Mouse (Mus musculus) embryonic facial prominence, embryonic 11.5 days (tissue): Measurements from ENCODE around the gene Fcrla. TPM values are rescaled to one million over a fixed set of nuclear protein-coding genes. Genes with fewer than 3 reads are reported as not detected.
A peak's percentile ranks its signal among the peaks of the same experiment; 100 is the strongest.

Experiments
- ATAC-seq: fragments of 200-750 bp; cut with Nextera tagmentation; replicated peaks from 2 replicates; pipeline ENCODE4 v1.8.0; 2017; ENCODE audit warnings: low read depth; ENCODE audit not compliant: insufficient number of reproducible peaks, low FRiP score, low TSS enrichment
- DNase-seq: peaks from one replicate; pipeline ENCODE4 v3.0.0-alpha.2; 2015; ENCODE audit warnings: low spot score
- H3K27ac ChIP-seq: fragments of 300-500 bp; sonication (generic); replicated peaks from 2 replicates; pipeline ENCODE4 v1.5.1; 2014; ENCODE audit warnings: mild to moderate bottlenecking, low read depth, low read length, control low read depth
- H3K27me3 ChIP-seq: fragments of 300-500 bp; sonication (generic); 2 replicates; pipeline ENCODE4 v1.6.1; 2014; ENCODE audit warnings: mild to moderate bottlenecking, low read length, moderate library complexity, mixed read lengths; ENCODE audit not compliant: control insufficient read depth, insufficient read depth
- H3K36me3 ChIP-seq: fragments of 300-500 bp; sonication (generic); replicated peaks from 2 replicates; pipeline ENCODE4 v1.6.1; 2014; ENCODE audit warnings: low read depth, mild to moderate bottlenecking, low read length, moderate library complexity, mixed read lengths; ENCODE audit not compliant: control insufficient read depth, insufficient read depth
- H3K4me1 ChIP-seq: fragments of 300-500 bp; sonication (generic); 2 replicates; pipeline ENCODE4 v1.6.1; 2014; ENCODE audit warnings: low read length, mixed read lengths; ENCODE audit not compliant: control insufficient read depth, insufficient read depth
- H3K4me2 ChIP-seq: fragments of 300-500 bp; sonication (generic); 2 replicates; pipeline ENCODE4 v1.6.1; 2014; ENCODE audit warnings: low read depth, mild to moderate bottlenecking, control low read depth, low read length, moderate library complexity
- H3K4me3 ChIP-seq: fragments of 300-500 bp; sonication (generic); 2 replicates; pipeline ENCODE4 v1.5.1; 2014; ENCODE audit warnings: low read depth, low read length, control low read depth
- H3K9ac ChIP-seq: fragments of 300-500 bp; sonication (generic); replicated peaks from 2 replicates; pipeline ENCODE4 v1.6.1; 2014; ENCODE audit warnings: mild to moderate bottlenecking, control low read depth, low read length
- H3K9me3 ChIP-seq: fragments of 300-500 bp; sonication (generic); replicated peaks from 2 replicates; pipeline ENCODE4 v1.6.1; 2016; ENCODE audit warnings: mild to moderate bottlenecking, low read length, inconsistent platforms, mixed read lengths; ENCODE audit not compliant: control insufficient read depth
- WGBS: fragments of 180-500 bp; shearing (Covaris S2); extraction: QIAGEN DNeasy Blood & Tissue Kit; methylation state at CpG from one replicate; pipeline ENCODE4 v1.1.7; 2014; 5-methylcytosine and 5-hydroxymethylcytosine counted together
- polyA plus RNA-seq: library from polyadenylated mRNA; unstranded; fragments of >200 nt; fragmentation: Nextera tagmentation; extraction: Ambion mirVana; gene quantifications from 2 replicates; pipeline ENCODE4 v1.2.1, GENCODE M21; 2014

The Fcrla gene
- polyA plus RNA-seq, 1 experiment from 2014 or later, result not detected

DNA sequence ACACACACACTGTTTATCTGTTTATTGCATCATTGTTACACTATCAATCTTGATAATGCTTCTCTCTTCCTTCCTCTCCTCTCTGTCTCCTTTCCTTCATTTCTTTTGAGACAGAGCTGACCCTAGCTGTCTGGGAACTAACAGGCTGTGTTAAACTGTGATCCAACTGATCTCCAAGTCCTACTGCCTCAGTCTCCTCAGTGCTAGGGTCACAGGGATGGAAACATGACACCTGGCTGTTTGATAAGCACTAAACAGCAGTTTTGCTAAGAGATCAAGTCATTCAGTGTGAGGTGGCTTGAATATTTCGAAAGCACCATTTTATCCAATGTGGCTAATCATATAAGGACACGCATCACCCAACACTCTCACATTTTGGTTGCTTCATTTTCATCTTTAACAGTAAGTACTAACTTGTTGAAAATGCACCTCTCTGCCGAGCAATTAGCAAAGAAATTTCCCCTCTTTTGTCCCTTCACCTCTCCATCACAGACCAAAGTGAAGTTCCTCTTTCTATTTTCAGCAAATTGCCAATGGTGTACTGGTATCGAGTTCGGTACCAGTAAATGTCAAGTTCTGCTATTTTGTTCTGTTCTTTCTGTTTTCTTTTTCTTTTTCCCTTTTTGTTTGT is 30.6 kb downstream of the Fcrla start:
- DNase-seq (no peak), ATAC-seq (no peak)
- Histone ChIP-seq H3K27ac (no peak overlapping the region), H3K4me1 (no peaks in the 10 kb centered on the region), H3K4me3 (no peak overlapping the region), H3K9ac (no peak overlapping the region), H3K36me3 (no peaks in the 10 kb centered on the region), H3K9me3 (no peaks in the 10 kb centered on the region), H3K4me2 (no peak overlapping the region), H3K27me3 (no peaks in the 10 kb centered on the region)
- 89% methylated on average over 5 of the region's 5 CpGs for WGBS

DNA sequence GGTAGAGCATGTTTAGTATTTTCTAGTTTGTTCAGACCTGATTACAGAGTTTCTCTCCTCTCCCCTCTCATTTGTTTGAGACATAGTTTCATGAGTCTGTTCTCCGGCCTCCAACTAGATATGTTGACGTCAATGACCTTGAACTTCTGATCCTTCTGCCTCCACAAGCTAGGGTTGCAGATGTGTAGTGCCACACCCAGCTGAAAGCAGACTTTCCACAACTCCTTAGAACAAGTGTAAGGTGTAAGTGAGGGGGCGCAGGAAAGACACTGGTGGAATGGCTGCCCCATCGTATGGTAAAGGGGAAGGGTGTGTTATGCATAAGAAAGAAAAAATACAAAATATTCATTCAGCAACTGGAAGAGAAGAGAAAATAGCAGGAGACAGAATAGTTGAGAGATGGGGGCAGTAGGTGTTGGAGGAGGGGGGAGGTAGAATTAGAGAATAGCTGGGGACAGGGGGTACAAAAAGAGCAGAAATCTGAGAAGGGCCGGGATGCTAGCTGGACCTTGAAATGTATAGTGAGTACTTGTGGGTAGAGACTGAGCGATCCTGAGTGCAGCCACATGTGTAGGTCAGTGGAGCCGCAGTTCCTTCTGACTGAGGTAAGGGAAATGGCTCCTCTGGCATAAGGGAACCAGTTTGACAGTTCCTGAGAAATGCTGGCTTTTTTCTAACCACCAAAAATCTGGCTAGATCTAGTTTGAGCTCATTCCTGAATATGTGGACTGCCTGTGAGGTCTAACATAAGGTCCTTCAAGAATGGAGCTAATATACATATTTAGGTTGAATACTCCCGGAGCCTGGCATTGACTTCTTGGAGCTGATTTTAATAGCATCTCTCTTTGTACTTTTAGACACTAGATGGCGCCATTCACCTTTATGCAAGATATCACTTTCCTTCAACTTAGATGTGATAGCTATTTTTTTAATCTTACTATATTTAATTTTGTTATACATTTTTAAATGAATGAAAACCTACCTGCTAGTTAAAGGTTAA is 32.5 kb downstream of the Fcrla start:
- Histone ChIP-seq H3K4me3 (no peak overlapping the region), H3K4me1 (no peaks in the 10 kb centered on the region), H3K36me3 (no peaks in the 10 kb centered on the region), H3K4me2 (no peak overlapping the region), H3K27ac (no peak overlapping the region), H3K27me3 (no peaks in the 10 kb centered on the region), H3K9ac (no peak overlapping the region), H3K9me3 (no peaks in the 10 kb centered on the region)
- 65% methylated on average over 9 of the region's 9 CpGs for WGBS
- ATAC-seq (no peak), DNase-seq (peak; percentile 80)

DNA sequence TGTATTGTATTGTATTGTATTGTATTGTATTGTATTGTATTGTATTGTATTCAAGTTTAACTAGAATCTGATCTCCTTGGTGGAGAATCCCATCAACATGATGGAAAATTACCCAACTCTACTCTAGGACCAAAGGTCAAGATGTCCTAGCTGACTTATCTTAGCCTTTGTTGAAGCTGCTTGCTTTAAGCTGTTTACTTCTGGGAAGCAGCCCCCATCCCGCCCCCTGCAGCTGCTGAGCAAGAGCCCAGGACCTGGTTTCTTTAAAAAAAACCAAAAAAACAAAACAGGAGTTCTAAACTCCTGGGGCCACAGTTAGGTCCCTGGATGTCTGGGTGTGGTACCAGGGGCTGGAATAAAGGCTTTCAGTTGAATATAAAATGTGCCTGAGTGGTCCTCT is 35.1 kb downstream of the Fcrla start:
- no peaks in the 10 kb centered on the region for H3K27me3 ChIP-seq
- H3K36me3 ChIP-seq, result no peaks in the 10 kb centered on the region
- no peaks in the 10 kb centered on the region for H3K9me3 ChIP-seq
- DNase-seq (no peak), ATAC-seq (no peak)
- H3K9ac ChIP-seq, result no peak overlapping the region
- no peaks in the 10 kb centered on the region for H3K4me1 ChIP-seq
- no peak overlapping the region for H3K4me3 ChIP-seq
- no peak overlapping the region for H3K4me2 ChIP-seq
- WGBS, result 45% methylated on average over 1 of the region's 1 CpGs
- no peak overlapping the region for H3K27ac ChIP-seq

DNA sequence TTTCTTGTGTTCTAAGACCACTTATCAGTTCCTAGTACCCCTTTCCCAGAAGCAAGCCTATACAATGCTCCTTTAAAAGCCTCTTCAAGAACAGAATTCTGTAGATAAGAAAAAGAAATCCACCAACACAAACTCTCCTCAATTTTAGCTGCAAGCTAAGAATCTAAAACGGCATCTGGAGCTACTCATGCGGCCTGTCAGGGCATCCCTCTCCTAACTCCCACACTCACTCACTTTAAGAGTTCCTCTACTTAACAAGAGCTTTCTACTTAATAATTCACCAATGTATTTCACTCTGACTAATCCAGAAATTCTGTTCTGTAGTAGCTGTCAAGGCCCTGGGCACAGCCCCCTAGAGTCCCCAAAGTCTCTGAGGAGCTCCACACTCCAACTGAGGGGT is 35.7 kb downstream of the Fcrla start:
- Histone ChIP-seq H3K4me1 (no peaks in the 10 kb centered on the region), H3K4me2 (no peak overlapping the region), H3K9ac (no peak overlapping the region), H3K27ac (no peak overlapping the region), H3K27me3 (no peaks in the 10 kb centered on the region), H3K36me3 (no peaks in the 10 kb centered on the region), H3K4me3 (no peak overlapping the region), H3K9me3 (no peaks in the 10 kb centered on the region)
- ATAC-seq (no peak), DNase-seq (no peak)
- 77% methylated on average over 2 of the region's 2 CpGs for WGBS

DNA sequence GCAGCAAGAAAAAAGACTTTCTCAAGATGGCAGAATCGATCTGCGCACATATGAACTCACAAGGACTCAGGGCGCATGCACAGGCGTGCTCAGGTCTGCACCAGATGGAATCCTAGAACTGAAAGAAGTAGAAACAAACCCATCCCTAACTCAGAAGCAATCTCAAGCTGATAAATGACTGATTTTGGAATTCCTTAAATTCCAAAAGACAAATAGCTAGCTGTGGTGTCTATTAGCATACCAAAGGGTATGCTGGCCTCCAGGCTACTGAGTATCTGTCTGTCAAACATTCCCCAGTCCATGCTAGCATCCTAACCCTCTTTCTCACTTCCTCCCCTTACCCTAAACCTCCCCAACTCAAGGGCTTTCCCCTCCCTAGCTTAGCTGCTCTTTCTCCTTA is 38.1 kb downstream of the Fcrla start:
- no peak for ATAC-seq
- H3K9me3 ChIP-seq, result no peaks in the 10 kb centered on the region
- WGBS, result 69% methylated on average over 4 of the region's 4 CpGs

DNA sequence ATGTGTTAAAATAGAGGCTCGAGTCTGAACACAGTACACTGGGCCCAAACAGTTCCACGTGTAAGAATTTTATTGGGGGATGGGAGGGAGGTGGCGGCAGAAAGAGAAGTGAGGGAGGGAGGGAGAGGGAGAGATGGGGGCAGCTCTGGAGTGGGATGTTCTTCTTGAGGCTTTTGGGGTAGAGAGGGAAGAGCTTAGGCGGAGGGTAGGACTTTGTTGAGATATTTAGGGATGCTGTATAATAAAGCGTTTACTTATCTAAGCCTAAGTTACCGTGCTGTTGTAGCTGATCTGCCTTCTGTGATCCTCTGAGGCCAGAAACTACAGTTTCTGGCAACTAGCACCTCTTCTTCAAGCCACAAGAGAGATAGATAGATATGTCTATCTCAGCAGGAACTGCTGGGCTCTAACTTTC is 41.3 kb downstream of the Fcrla start:
- H3K4me3 ChIP-seq, result no peak overlapping the region
- no peaks in the 10 kb centered on the region for H3K4me1 ChIP-seq
- no peaks in the 10 kb centered on the region for H3K9me3 ChIP-seq
- H3K27me3 ChIP-seq, result no peaks in the 10 kb centered on the region
- no peaks in the 10 kb centered on the region for H3K36me3 ChIP-seq
- ATAC-seq (no peak), DNase-seq (no peak)
- no peak overlapping the region for H3K27ac ChIP-seq
- no peak overlapping the region for H3K9ac ChIP-seq
- H3K4me2 ChIP-seq, result no peak overlapping the region
- WGBS, result 54% methylated on average over 6 of the region's 6 CpGs

More for the DNA sequence above, 38.1 kb downstream of the Fcrla start:
- H3K9ac ChIP-seq, result no peak overlapping the region
- H3K36me3 ChIP-seq, result no peaks in the 10 kb centered on the region
- no peak overlapping the region for H3K4me2 ChIP-seq
- DNase-seq, result no peak
- H3K4me1 ChIP-seq, result no peaks in the 10 kb centered on the region
- H3K27ac ChIP-seq, result no peak overlapping the region
- H3K27me3 ChIP-seq, result no peaks in the 10 kb centered on the region
- no peak overlapping the region for H3K4me3 ChIP-seq

DNA sequence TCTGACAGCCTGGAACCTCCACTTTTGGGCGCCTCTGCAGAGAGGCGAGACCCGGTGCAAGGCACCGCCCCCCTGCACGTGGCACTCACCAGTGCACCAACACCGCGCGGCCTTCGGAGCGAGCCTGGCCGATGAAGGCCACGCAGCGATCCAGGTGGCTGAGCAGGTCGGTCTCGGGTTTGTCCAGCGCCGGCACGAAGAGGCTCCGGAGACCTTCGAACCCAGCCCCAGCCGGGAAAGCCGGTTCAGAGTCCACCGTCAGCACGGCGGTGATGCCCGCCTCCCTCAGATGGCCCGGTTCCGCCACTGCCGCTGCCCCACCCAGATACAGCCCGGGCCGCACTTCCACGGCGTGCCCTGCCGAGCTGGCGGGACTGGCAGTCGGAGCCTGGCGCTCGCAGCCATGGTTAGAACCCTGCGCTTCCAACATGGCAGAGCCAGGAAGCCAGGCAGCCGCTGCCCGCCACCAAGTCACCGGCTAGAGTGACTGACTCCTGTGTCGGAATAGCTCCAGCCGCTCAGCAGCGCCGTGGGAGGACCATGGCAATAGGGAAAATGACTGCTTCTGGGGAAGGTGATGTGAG is 42.3 kb downstream of the Fcrla start, which contains the start of the genes Gm26620 and Dusp12:
Gene Gm26620 (plus strand): TSS at position 88 of the 584 bp plus-strand sequence.
Gene Dusp12 (minus strand): TSS at position 563 of the 584 bp plus-strand sequence.
- Histone ChIP-seq H3K36me3 (no peaks in the 10 kb centered on the region; the same call in 1 of the 2 replicates), H3K27me3 (no peaks in the 10 kb centered on the region), H3K9ac (peak within 1 kb of the TSS; percentile 93), H3K4me2 (peak within 1 kb of the TSS; percentile 74), H3K9me3 (no peaks in the 10 kb centered on the region), H3K4me1 (no peaks in the 10 kb centered on the region), H3K4me3 (peak within 1 kb of the TSS; percentile 95), H3K27ac (peak within 1 kb of the TSS; percentile 28; the same call in 1 of the 2 replicates)
- ATAC-seq (peak; percentile 88), DNase-seq (peak; percentile 92)
- 0% methylated on average over 46 of the region's 46 CpGs for WGBS
